Mouse (Mus musculus): ENCODE results near the gene Olfr765. TPM values are rescaled to one million over a fixed set of nuclear protein-coding genes. Genes with fewer than 3 reads are reported as not detected.
"Not testable (repeated sequence)": the region's sequence is repeated elsewhere in the genome, so short reads cannot be mapped to it uniquely, and the experiment has no call there.

Olfr765 gene
- not detected in 2 replicates for polyA plus RNA-seq (2014; fragmentation: Nextera tagmentation; extraction: Ambion mirVana)

DNA sequence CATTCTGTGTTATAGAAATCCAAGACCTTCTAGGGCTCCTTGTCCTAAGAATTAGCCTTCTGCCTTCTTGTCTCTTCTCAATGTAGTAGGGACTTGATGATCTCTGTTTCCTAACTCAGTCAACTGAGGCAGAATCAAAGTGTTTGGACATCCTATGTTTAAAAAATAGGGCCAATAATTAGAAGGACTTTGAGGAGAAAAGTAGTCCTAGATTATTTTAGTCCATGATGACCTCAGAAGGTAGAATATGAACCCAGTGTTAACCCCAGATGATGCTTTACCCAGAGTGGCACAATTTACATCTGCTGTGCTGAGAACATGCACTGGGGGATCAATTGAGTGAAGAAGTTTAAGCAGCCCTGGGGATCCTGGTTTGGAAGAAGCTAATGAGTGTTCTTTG, at the start of gene Olfr765:
Gene Olfr765 (minus strand): TSS at position 101 of the 400 bp plus-strand sequence.
- not testable (repeated sequence) for H3K9me3 ChIP-seq (replicated peaks; ENCODE audit: control insufficient read depth, low read length); DNase-seq (ENCODE audit: low spot score); H3K4me2 ChIP-seq (ENCODE audit: low read length); H3K4me1 ChIP-seq (ENCODE audit: control insufficient read depth, insufficient read depth, low read length); H3K36me3 ChIP-seq (ENCODE audit: control insufficient read depth, insufficient read depth, low read length); ATAC-seq; H3K27ac ChIP-seq (ENCODE audit: low read depth, low read length); H3K27me3 ChIP-seq (replicated peaks; ENCODE audit: control insufficient read depth, insufficient read depth, low read length); H3K4me3 ChIP-seq (ENCODE audit: low read depth, low read length); H3K9ac ChIP-seq (ENCODE audit: low read length)

DNA sequence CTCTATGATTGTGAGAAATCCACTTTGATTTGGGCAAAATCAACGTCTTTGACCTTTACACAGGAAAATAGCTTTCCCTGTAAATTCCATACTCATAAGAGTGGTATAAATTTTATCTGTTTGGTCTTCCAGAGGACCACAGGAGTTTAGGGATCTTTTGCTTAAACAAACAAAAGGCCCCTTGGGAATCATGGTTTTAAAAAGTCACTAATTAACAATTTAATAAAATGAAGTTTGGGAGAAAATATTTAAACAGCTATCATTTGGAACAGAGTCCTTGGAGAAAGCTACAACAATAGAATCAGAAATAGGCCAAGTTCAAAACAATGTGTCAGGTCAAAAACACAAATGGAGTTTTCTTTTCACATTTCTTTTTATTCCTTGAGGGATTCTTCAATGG, 49.5 kb upstream of the Olfr765 start, which contains the start of gene Olfr768:
Gene Olfr768 (minus strand): TSS at position 101 of the 400 bp plus-strand sequence.
- DNase-seq (ENCODE audit: low spot score) = no peak
- Histone ChIP-seq H3K9ac (ENCODE audit: low read length) (no peak within 1 kb of the TSS), H3K4me3 (ENCODE audit: low read depth, low read length) (no peak within 1 kb of the TSS), H3K4me2 (ENCODE audit: low read length) (no peak within 1 kb of the TSS), H3K36me3 (ENCODE audit: control insufficient read depth, insufficient read depth, low read length) (no peaks in the 10 kb centered on the region), H3K27me3 (replicated peaks; ENCODE audit: control insufficient read depth, insufficient read depth, low read length) (no peaks in the 10 kb centered on the region), H3K9me3 (replicated peaks; ENCODE audit: control insufficient read depth, low read length) (no peaks in the 10 kb centered on the region), H3K27ac (ENCODE audit: low read depth, low read length) (no peak within 1 kb of the TSS), H3K4me1 (ENCODE audit: control insufficient read depth, insufficient read depth, low read length) (no peaks in the 10 kb centered on the region)
- ATAC-seq = no peak
- 87% methylated on average over 1 of the region's 1 CpGs for WGBS

DNA sequence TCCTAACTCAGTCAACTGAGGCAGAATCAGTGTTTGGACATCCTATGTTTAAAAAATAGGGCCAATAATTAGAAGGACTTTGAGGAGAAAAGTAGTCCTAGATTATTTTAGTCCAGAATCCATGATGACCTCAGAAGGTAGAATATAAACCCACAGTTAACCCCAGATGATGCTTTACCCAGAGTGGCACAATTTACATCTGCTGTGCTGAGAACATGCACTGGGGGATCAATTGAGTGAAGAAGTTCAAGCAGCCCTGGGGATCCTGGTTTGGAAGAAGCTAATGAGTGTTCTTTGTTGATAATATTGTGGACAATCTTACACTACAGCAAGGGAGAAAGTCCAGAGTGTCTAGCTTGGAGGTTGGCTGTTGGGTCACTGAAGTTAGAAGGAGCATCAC, 33.0 kb upstream of the Olfr765 start, which contains the start of gene Olfr767:
Gene Olfr767 (minus strand): TSS at position 101 of the 400 bp plus-strand sequence.
- not testable (repeated sequence) for H3K4me3 ChIP-seq (ENCODE audit: low read depth, low read length); H3K4me2 ChIP-seq (ENCODE audit: low read length); H3K9me3 ChIP-seq (replicated peaks; ENCODE audit: control insufficient read depth, low read length); H3K9ac ChIP-seq (ENCODE audit: low read length); ATAC-seq; H3K27me3 ChIP-seq (replicated peaks; ENCODE audit: control insufficient read depth, insufficient read depth, low read length); H3K27ac ChIP-seq (ENCODE audit: low read depth, low read length); DNase-seq (ENCODE audit: low spot score); H3K4me1 ChIP-seq (ENCODE audit: control insufficient read depth, insufficient read depth, low read length); H3K36me3 ChIP-seq (ENCODE audit: control insufficient read depth, insufficient read depth, low read length)

GRCm38 (mm10) chr10:129068877-129069276, 19.1 kb upstream of the Olfr765 start, which contains the start of gene Olfr766-ps1:
Gene Olfr766-ps1, minus strand, starts transcription at chr10:129068977.
- Histone ChIP-seq H3K4me2 (ENCODE audit: low read length) (no peak within 1 kb of the TSS), H3K36me3 (ENCODE audit: control insufficient read depth, insufficient read depth, low read length) (no peaks in the 10 kb centered on the region), H3K9ac (ENCODE audit: low read length) (no peak within 1 kb of the TSS), H3K4me1 (ENCODE audit: control insufficient read depth, insufficient read depth, low read length) (no peaks in the 10 kb centered on the region), H3K9me3 (replicated peaks; ENCODE audit: control insufficient read depth, low read length) (no peaks in the 10 kb centered on the region), H3K27ac (ENCODE audit: low read depth, low read length) (no peak within 1 kb of the TSS), H3K4me3 (ENCODE audit: low read depth, low read length) (no peak within 1 kb of the TSS), H3K27me3 (replicated peaks; ENCODE audit: control insufficient read depth, insufficient read depth, low read length) (no peaks in the 10 kb centered on the region)
- no peak for ATAC-seq
- WGBS = 51% methylated on average over 2 of the region's 2 CpGs
- DNase-seq (ENCODE audit: low spot score) = peak; percentile 0

DNA sequence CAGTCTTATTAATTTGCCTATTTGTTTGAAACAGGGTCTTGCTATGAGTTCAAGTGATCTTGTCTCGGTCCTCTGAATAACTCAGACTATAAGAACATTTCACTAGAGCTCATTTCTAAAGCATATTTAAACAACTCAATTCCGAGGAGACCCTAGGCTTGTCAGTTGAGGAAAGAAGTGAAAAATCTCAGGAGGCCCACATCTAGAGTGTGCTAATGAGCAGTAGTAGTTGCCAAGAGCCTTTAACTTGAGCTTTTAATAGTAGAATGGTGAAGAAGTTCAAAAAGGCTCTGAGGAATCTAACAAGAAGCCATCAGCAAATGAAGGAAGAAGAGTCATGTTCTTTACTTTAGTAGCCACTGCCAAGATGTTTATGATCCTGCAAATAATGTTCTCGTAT, 10.0 kb downstream of the Olfr765 start, which contains the start of gene Olfr764-ps1:
Gene Olfr764-ps1 (minus strand): TSS at position 101 of the 400 bp plus-strand sequence.
- H3K9ac ChIP-seq (ENCODE audit: low read length) = no peak within 1 kb of the TSS
- H3K27me3 ChIP-seq (replicated peaks; ENCODE audit: control insufficient read depth, insufficient read depth, low read length) = no peaks in the 10 kb centered on the region
- H3K4me3 ChIP-seq (ENCODE audit: low read depth, low read length) = no peak within 1 kb of the TSS
- no peaks in the 10 kb centered on the region for H3K36me3 ChIP-seq (ENCODE audit: control insufficient read depth, insufficient read depth, low read length)
- ATAC-seq = no peak
- no peaks in the 10 kb centered on the region for H3K9me3 ChIP-seq (replicated peaks; ENCODE audit: control insufficient read depth, low read length)
- H3K4me1 ChIP-seq (ENCODE audit: control insufficient read depth, insufficient read depth, low read length) = no peaks in the 10 kb centered on the region
- no peak within 1 kb of the TSS for H3K27ac ChIP-seq (ENCODE audit: low read depth, low read length)
- 79% methylated on average over 3 of the region's 3 CpGs for WGBS
- no peak within 1 kb of the TSS for H3K4me2 ChIP-seq (ENCODE audit: low read length)
- DNase-seq (ENCODE audit: low spot score) = no peak

- Histone ChIP-seq H3K9ac (ENCODE audit: low read length) (no peak overlapping the region), H3K4me1 (ENCODE audit: control insufficient read depth, insufficient read depth, low read length) (no peaks in the 10 kb centered on the region), H3K36me3 (ENCODE audit: control insufficient read depth, insufficient read depth, low read length) (no peaks in the 10 kb centered on the region), H3K4me2 (ENCODE audit: low read length) (no peak overlapping the region), H3K27ac (ENCODE audit: low read depth, low read length) (no peak overlapping the region), H3K4me3 (ENCODE audit: low read depth, low read length) (no peak overlapping the region), H3K9me3 (replicated peaks; ENCODE audit: control insufficient read depth, low read length) (no peaks in the 10 kb centered on the region), H3K27me3 (replicated peaks; ENCODE audit: control insufficient read depth, insufficient read depth, low read length) (no peaks in the 10 kb centered on the region)
- DNase-seq (ENCODE audit: low spot score) (no peak), ATAC-seq (no peak)
- WGBS = 86% methylated on average over 2 of the region's 2 CpGs
These were observed 21.5 kb downstream of the Olfr765 start for GRCm38 (mm10) chr10:129028343-129028742.

GRCm38 (mm10) chr10:129026018-129026662, 23.7 kb downstream of the Olfr765 start:
- Histone ChIP-seq H3K4me1 (ENCODE audit: control insufficient read depth, insufficient read depth, low read length) (no peaks in the 10 kb centered on the region), H3K9ac (ENCODE audit: low read length) (no peak overlapping the region), H3K27ac (ENCODE audit: low read depth, low read length) (no peak overlapping the region), H3K36me3 (ENCODE audit: control insufficient read depth, insufficient read depth, low read length) (no peaks in the 10 kb centered on the region), H3K9me3 (replicated peaks; ENCODE audit: control insufficient read depth, low read length) (no peaks in the 10 kb centered on the region), H3K4me2 (ENCODE audit: low read length) (no peak overlapping the region), H3K4me3 (ENCODE audit: low read depth, low read length) (no peak overlapping the region), H3K27me3 (replicated peaks; ENCODE audit: control insufficient read depth, insufficient read depth, low read length) (no peaks in the 10 kb centered on the region)
- 57% methylated on average over 3 of the region's 3 CpGs for WGBS
- peak; percentile 66 for DNase-seq (ENCODE audit: low spot score)
- peak; percentile 80 for ATAC-seq

DNA sequence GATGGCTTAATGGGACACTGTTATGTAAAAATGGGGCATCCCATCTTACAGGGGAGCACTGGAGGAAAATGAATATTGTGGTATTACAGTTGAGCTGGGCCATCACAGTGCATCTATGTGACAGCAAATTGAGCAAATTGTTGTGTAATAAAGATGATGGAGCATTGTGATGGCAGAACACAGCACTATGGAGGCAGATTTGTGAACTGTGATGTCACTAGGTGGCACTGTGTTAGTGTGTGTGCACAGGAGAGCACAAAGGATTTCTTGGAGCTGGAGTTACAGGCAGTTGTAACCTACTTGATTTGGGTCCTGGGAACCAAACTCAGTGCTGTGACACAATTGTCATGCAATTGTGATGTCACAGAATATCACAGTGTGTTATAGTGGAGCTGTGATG, 26.5 kb downstream of the Olfr765 start:
- Histone ChIP-seq H3K9ac (ENCODE audit: low read length) (no peak overlapping the region), H3K27me3 (replicated peaks; ENCODE audit: control insufficient read depth, insufficient read depth, low read length) (no peaks in the 10 kb centered on the region), H3K4me1 (ENCODE audit: control insufficient read depth, insufficient read depth, low read length) (no peaks in the 10 kb centered on the region), H3K4me3 (ENCODE audit: low read depth, low read length) (no peak overlapping the region), H3K36me3 (ENCODE audit: control insufficient read depth, insufficient read depth, low read length) (no peaks in the 10 kb centered on the region), H3K27ac (ENCODE audit: low read depth, low read length) (no peak overlapping the region), H3K9me3 (replicated peaks; ENCODE audit: control insufficient read depth, low read length) (no peaks in the 10 kb centered on the region), H3K4me2 (ENCODE audit: low read length) (no peak overlapping the region)
- DNase-seq (ENCODE audit: low spot score) (peak; percentile 4), ATAC-seq (no peak)

GRCm38 (mm10) chr10:129014477-129014876, 35.3 kb downstream of the Olfr765 start:
- H3K4me2 ChIP-seq (ENCODE audit: low read length) = no peak overlapping the region
- H3K4me1 ChIP-seq (ENCODE audit: control insufficient read depth, insufficient read depth, low read length) = no peaks in the 10 kb centered on the region
- no peak overlapping the region for H3K27ac ChIP-seq (ENCODE audit: low read depth, low read length)
- no peak overlapping the region for H3K4me3 ChIP-seq (ENCODE audit: low read depth, low read length)
- no peak overlapping the region for H3K9ac ChIP-seq (ENCODE audit: low read length)
- no peaks in the 10 kb centered on the region for H3K36me3 ChIP-seq (ENCODE audit: control insufficient read depth, insufficient read depth, low read length)
- no peaks in the 10 kb centered on the region for H3K9me3 ChIP-seq (replicated peaks; ENCODE audit: control insufficient read depth, low read length)
- no peak for DNase-seq (ENCODE audit: low spot score)
- no peak for ATAC-seq
- H3K27me3 ChIP-seq (replicated peaks; ENCODE audit: control insufficient read depth, insufficient read depth, low read length) = no peaks in the 10 kb centered on the region
